Mouse (Mus musculus): ENCODE data around the gene Sfmbt2. TPM values are rescaled to one million over a fixed set of nuclear protein-coding genes. Genes with fewer than 3 reads are reported as not detected.

The Sfmbt2 gene
- total and polyA plus RNA-seq, 3 experiments = 25.0 to 79.8 (median 26.8) TPM

- Histone ChIP-seq H3K4me3 (ENCODE audit: low read depth, low read length) (no peak overlapping the region; the same call in 1 of the 2 replicates), H3K9me3 (replicated peaks) (no peaks in the 10 kb centered on the region), H3K36me3 (replicated peaks) (peaks cover 10% of the 10 kb centered on the region), H3K27me3 (ENCODE audit: insufficient read depth, low read length) (peaks cover 32% of the 10 kb centered on the region), H3K4me1 (ENCODE audit: insufficient read depth, low read depth, low read length) (peaks cover 48% of the 10 kb centered on the region)
- no peak for TF ChIP-seq POLR2AphosphoS5 (IDR thresholded peaks at IDR 0.05; ENCODE audit: insufficient replicate concordance, low read depth, low read length)
- TF ChIP-seq GATA1 (IDR thresholded peaks at IDR 0.05; ENCODE audit: borderline replicate concordance, low read length) = no peak
- TF ChIP-seq GATA2 (IDR thresholded peaks at IDR 0.05; ENCODE audit: borderline replicate concordance, low read depth, low read length) = no peak
- no peak for TF ChIP-seq TAL1 (conservative IDR thresholded peaks at IDR 0.05; ENCODE audit: low read depth, low read length)
- TF ChIP-seq CTCF (IDR thresholded peaks at IDR 0.05; ENCODE audit: low read depth, low read length) = no peak
- ATAC-seq (ENCODE audit: extremely low read depth, insufficient number of reproducible peaks, low FRiP score, poor library complexity, severe bottlenecking) (no peak), DNase-seq (ENCODE audit: low spot score) (no peak)
Measured at GRCm38 (mm10) chr2:10370687-10371458, 563 bp downstream of the Sfmbt2 start.

- DNase-seq (ENCODE audit: low spot score) (no peak), ATAC-seq (ENCODE audit: extremely low read depth, insufficient number of reproducible peaks, low FRiP score, poor library complexity, severe bottlenecking) (no peak)
- no peak overlapping the region; the same call in 1 of the 2 replicates for H3K4me3 ChIP-seq (ENCODE audit: low read depth, low read length)
- no peak for TF ChIP-seq POLR2AphosphoS5 (IDR thresholded peaks at IDR 0.05; ENCODE audit: insufficient replicate concordance, low read depth, low read length)
- no peak for TF ChIP-seq GATA1 (IDR thresholded peaks at IDR 0.05; ENCODE audit: borderline replicate concordance, low read length)
- TF ChIP-seq GATA2 (IDR thresholded peaks at IDR 0.05; ENCODE audit: borderline replicate concordance, low read depth, low read length) = no peak
- no peak for TF ChIP-seq TAL1 (conservative IDR thresholded peaks at IDR 0.05; ENCODE audit: low read depth, low read length)
- TF ChIP-seq CTCF (IDR thresholded peaks at IDR 0.05; ENCODE audit: low read depth, low read length) = no peak
- peaks cover 10% of the 10 kb centered on the region for H3K36me3 ChIP-seq (replicated peaks)
- H3K9me3 ChIP-seq (replicated peaks) = no peaks in the 10 kb centered on the region
- peaks cover 50% of the 10 kb centered on the region for H3K4me1 ChIP-seq (ENCODE audit: insufficient read depth, low read depth, low read length)
- peaks cover 32% of the 10 kb centered on the region for H3K27me3 ChIP-seq (ENCODE audit: insufficient read depth, low read length)
Measured at GRCm38 (mm10) chr2:10371459-10371817, 1.1 kb downstream of the Sfmbt2 start.

GRCm38 (mm10) chr2:10371899-10372298 is 1.6 kb downstream of the Sfmbt2 start:
- no peak for TF ChIP-seq TAL1 (conservative IDR thresholded peaks at IDR 0.05; ENCODE audit: low read depth, low read length)
- TF ChIP-seq CTCF (IDR thresholded peaks at IDR 0.05; ENCODE audit: low read depth, low read length) = no peak
- no peak for TF ChIP-seq GATA1 (IDR thresholded peaks at IDR 0.05; ENCODE audit: borderline replicate concordance, low read length)
- no peak for TF ChIP-seq POLR2AphosphoS5 (IDR thresholded peaks at IDR 0.05; ENCODE audit: insufficient replicate concordance, low read depth, low read length)
- TF ChIP-seq GATA2 (IDR thresholded peaks at IDR 0.05; ENCODE audit: borderline replicate concordance, low read depth, low read length) = no peak
- H3K4me1 ChIP-seq (ENCODE audit: insufficient read depth, low read depth, low read length) = peaks cover 50% of the 10 kb centered on the region
- DNase-seq (ENCODE audit: low spot score) (peak; percentile 21), ATAC-seq (ENCODE audit: extremely low read depth, insufficient number of reproducible peaks, low FRiP score, poor library complexity, severe bottlenecking) (no peak)
- peak overlapping the region; percentile 78 for H3K4me3 ChIP-seq (ENCODE audit: low read depth, low read length)
- H3K9me3 ChIP-seq (replicated peaks) = no peaks in the 10 kb centered on the region
- H3K27me3 ChIP-seq (ENCODE audit: insufficient read depth, low read length) = peaks cover 32% of the 10 kb centered on the region
- peaks cover 10% of the 10 kb centered on the region for H3K36me3 ChIP-seq (replicated peaks)

- 0 out of 2 replicates have a peak, but pooled peaks have one; percentile 46 for ATAC-seq (ENCODE audit: extremely low read depth, insufficient number of reproducible peaks, low FRiP score, poor library complexity, severe bottlenecking)
- peaks cover 32% of the 10 kb centered on the region for H3K27me3 ChIP-seq (ENCODE audit: insufficient read depth, low read length)
- DNase-seq (ENCODE audit: low spot score) = peak; percentile 78
Measured at GRCm38 (mm10) chr2:10372321-10372723, 2.0 kb downstream of the Sfmbt2 start.

GRCm38 (mm10) chr2:10372776-10373507 is 2.6 kb downstream of the Sfmbt2 start:
- H3K36me3 ChIP-seq (replicated peaks) = peaks cover 16% of the 10 kb centered on the region
- H3K9me3 ChIP-seq (replicated peaks) = no peaks in the 10 kb centered on the region
- H3K4me3 ChIP-seq (ENCODE audit: low read depth, low read length) = peak overlapping the region; percentile 78
- peaks cover 50% of the 10 kb centered on the region for H3K4me1 ChIP-seq (ENCODE audit: insufficient read depth, low read depth, low read length)
- TF ChIP-seq GATA2 (IDR thresholded peaks at IDR 0.05; ENCODE audit: borderline replicate concordance, low read depth, low read length) (no peak), CTCF (IDR thresholded peaks at IDR 0.05; ENCODE audit: low read depth, low read length) (no peak), TAL1 (conservative IDR thresholded peaks at IDR 0.05; ENCODE audit: low read depth, low read length) (no peak), GATA1 (IDR thresholded peaks at IDR 0.05; ENCODE audit: borderline replicate concordance, low read length) (no peak), POLR2AphosphoS5 (IDR thresholded peaks at IDR 0.05; ENCODE audit: insufficient replicate concordance, low read depth, low read length) (no peak)
- DNase-seq (ENCODE audit: low spot score) (peak; percentile 45), ATAC-seq (ENCODE audit: extremely low read depth, insufficient number of reproducible peaks, low FRiP score, poor library complexity, severe bottlenecking) (0 out of 2 replicates have a peak, but pooled peaks have one; percentile 15)
- H3K27me3 ChIP-seq (ENCODE audit: insufficient read depth, low read length) = peaks cover 32% of the 10 kb centered on the region

More at GRCm38 (mm10) chr2:10372321-10372723, 2.0 kb downstream of the Sfmbt2 start:
- Histone ChIP-seq H3K4me3 (ENCODE audit: low read depth, low read length) (peak overlapping the region; percentile 78), H3K4me1 (ENCODE audit: insufficient read depth, low read depth, low read length) (peaks cover 50% of the 10 kb centered on the region), H3K36me3 (replicated peaks) (peaks cover 10% of the 10 kb centered on the region), H3K9me3 (replicated peaks) (no peaks in the 10 kb centered on the region)
- TF ChIP-seq GATA1 (IDR thresholded peaks at IDR 0.05; ENCODE audit: borderline replicate concordance, low read length) (no peak), TAL1 (conservative IDR thresholded peaks at IDR 0.05; ENCODE audit: low read depth, low read length) (no peak), CTCF (IDR thresholded peaks at IDR 0.05; ENCODE audit: low read depth, low read length) (no peak), POLR2AphosphoS5 (IDR thresholded peaks at IDR 0.05; ENCODE audit: insufficient replicate concordance, low read depth, low read length) (no peak), GATA2 (IDR thresholded peaks at IDR 0.05; ENCODE audit: borderline replicate concordance, low read depth, low read length) (no peak)

Measured in G1E (cell line).